Mouse (Mus musculus) lung, postnatal 0 days (tissue): Measurements from ENCODE around the gene Syne2.

Experiments
- CTCF ChIP-seq: IDR thresholded peaks from 2 replicates; pipeline ENCODE4 v1.5.1; 2016; ENCODE audit warnings: antibody characterized with exemption, mild to moderate bottlenecking
- EP300 ChIP-seq: IDR thresholded peaks from 2 replicates; pipeline ENCODE4 v1.6.1; 2016; ENCODE audit warnings: antibody characterized with exemption, mild to moderate bottlenecking, control low read depth

DNA sequence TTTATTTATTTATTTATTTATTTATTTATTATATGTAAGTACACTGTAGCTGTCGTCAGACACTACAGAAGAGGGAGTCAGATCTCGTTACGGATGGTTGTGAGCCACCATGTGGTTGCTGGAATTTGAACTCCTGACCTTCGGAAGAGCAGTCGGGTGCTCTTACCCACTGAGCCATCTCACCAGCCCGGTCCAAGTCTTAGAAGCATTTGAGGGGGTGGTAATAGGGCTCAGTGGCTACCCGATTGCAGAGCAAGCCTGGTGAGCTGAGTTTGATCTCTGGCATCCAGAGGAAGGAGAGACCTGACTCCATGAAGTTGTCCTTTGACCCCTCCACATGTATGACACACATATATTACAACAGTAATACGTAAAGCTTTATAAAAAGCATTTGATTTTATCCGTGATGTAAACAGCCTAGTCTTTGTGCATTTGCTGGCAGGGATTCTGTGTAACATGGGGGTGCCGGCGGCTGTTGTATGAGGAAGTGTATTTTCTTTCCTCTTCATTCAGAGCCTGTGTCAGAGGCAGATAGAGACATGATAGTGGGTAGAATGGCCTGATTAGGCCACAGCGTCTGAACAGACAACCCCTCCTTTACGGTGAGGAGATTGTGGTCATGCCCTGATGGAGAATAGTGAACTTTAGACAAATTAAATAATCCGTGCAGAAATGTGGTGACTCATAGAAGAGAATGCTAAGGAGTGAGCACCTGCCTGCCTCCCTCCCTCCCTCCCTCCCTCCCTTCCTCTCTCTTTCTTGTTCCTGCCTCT lies 38.3 kb downstream of the Syne2 start:
- no peak for TF ChIP-seq CTCF
- TF ChIP-seq EP300 = no peak
